Mouse (Mus musculus): ENCODE data around the gene Mup6. TPM values are rescaled to one million over a fixed set of nuclear protein-coding genes. Genes with fewer than 3 reads are reported as not detected.
"Not testable (repeated sequence)": the region's sequence is repeated elsewhere in the genome, so short reads cannot be mapped to it uniquely, and the experiment has no call there.

The Mup6 gene
- 2.3 and 2.4 TPM in 2 replicates for polyA plus RNA-seq (2012; rRNA removed)

DNA sequence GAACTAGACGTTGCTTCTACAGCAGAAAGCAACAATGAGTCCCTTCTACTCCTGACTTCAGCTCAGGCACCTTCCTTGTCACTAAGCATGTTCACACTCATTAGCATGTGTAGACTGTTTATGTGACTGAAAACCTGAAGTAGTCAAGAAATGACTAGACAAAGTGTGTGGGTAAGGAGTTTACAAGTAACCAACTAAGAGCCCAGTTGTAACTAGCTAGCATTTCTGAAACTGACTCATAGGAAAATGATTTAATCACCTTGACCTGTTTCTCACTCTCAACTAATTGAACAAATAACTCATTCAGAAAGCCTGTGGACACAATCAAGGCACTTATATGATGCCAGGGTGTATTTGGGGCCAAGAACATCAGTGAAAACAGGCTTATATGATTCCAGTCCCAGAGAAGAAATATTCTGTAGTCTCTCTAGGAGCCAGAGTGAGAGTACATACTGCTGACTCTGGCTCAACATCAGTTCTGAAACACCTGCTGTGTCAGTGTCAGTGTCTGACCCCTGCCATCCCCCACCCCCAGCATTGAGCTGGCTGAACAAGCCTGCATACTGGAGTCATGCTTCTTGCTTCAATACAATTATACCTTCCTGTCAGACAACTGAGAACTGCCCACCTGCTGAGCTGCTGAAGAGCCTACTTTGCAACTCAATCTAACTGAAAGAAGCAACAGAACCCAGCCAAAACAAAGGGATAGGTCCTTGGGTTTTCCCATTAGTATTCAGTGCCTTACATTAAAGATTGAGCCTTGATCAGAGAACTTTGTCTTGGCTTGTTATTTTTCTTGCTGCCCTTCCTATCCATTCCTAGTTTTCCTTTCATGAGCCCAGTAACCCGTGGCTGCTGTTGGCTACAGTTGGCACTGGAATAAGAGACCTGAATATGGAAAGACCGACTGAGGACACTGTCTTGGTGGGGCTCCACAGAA lies at the start of gene Mup6:
Gene Mup6, plus strand, starts transcription at position 890 of the 940 bp plus-strand sequence.
- DNase-seq (ENCODE audit: low read depth) = no peak

DNA sequence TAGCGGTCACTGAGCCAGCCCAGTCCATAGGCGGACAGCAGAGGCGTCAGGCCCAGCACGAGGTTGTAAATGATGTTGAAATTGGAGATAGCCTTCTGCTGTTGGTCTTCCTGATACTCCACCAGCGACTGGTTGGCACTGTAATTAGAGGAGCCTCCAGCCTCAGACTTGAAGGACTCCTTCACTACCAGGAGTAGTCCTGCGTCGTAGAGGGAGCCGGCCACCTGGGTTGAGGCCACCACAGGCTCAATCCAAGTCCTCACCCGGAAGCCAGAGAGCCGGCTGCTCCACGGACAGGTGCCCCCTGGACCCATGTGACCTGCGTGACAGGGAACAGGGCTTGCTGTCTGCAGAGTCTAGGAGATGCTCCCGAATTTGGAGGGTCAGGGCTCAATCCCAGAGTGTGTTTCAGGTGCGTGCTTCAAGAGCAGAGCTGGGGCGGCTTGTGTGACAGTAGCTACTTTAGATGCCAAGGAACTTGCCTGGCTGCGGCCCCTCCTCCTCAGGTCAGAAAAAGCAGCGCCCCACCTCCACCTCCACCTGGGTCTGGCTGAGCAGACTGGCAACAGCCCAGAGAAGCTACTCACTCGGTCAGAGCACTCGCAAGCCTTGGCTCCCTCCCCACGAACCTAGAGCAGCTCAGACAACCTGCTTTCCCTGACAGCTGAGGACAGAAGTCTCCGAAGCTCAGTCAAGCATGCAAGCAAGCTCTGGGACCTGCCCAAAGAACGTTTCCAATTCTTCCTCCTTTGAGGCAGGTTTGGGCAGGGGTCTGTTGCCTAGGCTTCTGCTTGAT lies 49.3 kb upstream of the Mup6 start, which contains the start of gene Slc46a2:
Gene Slc46a2, minus strand, starts transcription at position 449 of the 796 bp plus-strand sequence.
- DNase-seq (ENCODE audit: low read depth) = no peak

DNA sequence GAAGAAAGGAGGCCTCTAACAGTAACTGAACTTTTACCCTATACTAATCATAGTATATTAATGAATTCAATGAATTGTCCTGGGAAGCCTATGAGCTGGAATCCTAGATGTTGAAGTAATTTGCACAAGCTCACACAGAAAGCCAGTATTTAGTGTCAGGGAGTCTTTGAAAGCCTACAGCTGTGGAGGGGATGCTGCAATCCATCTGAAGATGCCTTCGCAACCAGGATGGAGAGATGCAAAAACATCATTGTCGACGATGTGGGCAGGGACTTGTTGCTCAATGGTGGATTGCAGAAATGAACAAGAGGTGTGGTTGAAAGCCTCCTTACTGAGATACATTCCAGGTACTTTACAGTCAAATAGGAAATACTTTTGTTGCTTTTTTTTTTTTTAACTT lies 46.1 kb upstream of the Mup6 start:
- DNase-seq (ENCODE audit: low read depth) = no peak

DNA sequence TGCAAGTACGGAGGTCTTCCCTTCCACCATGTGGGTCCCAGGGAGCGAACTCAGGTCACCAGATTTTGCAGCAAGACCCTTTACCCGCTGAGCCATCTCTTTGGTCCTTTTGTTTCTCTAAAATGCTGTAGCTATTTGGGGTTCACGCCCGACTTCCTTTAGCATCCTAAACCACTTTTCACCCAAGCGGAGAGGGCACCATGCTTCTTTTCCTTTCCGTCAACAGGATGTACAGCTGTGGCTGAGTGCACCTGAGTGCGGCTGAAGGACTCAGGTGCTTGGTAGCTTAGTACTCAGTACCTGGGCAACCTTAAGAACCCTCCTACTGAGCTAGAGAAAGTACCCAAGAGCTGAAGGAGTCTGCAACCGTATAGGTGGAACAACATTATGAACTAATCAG lies 39.0 kb upstream of the Mup6 start:
- DNase-seq (ENCODE audit: low read depth) = no peak

DNA sequence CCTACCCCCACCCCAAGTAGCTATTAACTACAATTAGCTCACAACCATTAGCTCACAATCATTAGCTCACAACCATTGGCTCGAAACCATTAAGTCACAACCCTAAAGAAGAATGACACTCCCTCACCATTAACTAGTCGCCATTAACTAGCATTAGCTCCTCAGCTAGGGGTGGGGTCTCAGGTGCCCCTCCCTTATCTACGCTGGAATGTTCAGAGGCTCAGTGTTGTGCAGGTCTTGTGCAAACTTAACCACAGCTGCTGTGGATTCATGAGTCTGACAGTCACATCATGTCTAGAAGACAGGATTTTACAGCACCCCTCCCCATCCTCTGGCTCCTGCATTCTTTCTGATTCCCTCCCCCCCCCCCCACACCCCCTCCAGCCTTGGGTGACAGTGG lies 36.4 kb upstream of the Mup6 start:
- DNase-seq (ENCODE audit: low read depth) = no peak

DNA sequence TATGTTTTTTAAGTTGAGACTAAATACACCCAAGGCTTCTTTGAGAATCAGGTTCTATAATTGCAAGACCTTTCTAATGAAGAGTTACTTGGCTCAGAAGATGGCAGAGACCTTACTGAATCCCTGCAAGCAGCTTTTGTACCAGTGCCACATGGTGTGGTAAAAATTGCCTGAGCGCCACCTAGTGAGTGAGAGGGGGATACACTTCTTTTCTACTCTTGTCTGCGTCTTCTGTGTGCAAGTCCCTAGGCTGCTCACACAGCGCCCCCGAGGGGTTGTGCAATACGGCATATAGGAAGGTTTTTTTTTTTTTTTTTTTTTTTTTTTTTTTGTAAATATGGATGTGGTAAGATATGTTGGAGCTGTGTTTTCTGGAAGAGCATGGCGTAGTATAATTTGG lies 35.7 kb upstream of the Mup6 start:
- no peak for DNase-seq (ENCODE audit: low read depth)

DNA sequence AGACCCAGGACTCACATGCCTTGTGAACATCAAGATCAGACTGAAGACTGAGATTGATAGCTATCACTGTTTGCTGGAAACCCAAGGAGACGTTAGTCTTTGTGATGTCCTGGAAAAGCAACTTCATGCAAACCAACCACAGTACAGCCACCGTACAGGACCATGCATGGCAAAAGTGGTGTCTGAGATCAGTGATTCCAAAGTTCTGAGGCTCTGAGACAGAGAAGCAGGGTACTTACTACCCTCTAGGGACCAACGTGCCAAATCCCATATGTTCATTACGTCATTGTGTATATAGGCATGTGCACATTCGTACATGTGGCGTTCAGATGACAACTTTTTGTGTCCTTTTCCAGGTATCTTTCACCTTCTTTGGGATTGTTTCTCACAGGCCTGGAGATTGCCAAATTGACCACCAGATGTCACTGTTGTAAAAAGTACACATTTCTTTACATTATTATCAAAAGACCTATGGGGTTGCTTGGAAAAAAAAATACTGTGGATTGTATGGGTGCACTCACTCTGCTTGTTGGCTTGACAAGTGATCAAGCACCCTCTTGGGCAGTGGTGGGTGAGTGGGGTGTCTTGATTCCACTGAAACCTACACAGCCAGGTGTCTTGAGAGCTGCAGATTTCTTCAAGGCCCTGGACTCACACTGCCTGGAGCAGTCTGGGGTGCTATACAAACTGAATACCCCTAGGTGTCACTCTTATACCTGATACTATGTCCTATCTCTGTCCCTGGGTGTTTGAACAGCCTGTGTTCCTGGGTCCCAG lies 31.4 kb upstream of the Mup6 start:
- DNase-seq (ENCODE audit: low read depth) = no peak

DNA sequence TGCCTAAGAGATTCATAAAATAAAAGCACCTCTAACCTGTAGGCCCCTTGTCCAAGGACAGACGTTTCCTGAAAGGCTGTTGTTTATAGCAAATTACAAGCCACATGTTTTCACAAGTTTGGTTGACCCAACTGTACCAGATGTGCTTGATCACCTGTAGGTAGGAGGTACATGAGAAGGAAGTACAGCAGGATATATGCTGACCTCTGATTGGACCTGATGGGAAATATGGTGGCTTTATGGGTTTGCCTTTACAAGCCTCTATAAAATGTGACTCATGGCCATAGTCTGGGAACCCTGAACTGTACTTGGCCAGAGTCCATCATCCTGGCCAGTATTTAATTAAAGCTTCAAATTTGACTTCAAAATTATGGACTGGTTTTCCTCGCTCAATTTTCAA lies 26.6 kb upstream of the Mup6 start:
- no peak for DNase-seq (ENCODE audit: low read depth)

DNA sequence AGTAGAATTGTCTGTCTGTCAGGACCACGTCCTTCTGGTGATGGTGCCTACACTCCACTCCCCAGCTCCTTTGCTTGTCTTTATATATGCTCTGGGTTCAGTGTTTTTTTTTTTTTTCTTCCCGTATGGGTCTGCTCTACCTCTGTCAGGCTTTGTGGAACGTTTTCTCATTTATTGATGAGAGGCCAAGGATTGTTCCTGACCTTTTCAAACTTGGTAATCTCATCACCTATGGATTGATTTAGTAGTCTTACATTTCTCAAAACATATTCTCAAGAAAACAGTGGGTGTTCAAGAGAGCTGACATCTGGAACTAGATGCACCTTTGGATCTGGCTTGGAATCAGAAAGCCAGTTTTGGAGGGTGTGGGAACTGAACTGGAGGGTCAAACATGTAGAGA lies 3.5 kb upstream of the Mup6 start, which contains the start of gene Mup4:
Gene Mup4, minus strand, starts transcription at position 101 of the 400 bp plus-strand sequence.
- no peak for DNase-seq (ENCODE audit: low read depth)

DNA sequence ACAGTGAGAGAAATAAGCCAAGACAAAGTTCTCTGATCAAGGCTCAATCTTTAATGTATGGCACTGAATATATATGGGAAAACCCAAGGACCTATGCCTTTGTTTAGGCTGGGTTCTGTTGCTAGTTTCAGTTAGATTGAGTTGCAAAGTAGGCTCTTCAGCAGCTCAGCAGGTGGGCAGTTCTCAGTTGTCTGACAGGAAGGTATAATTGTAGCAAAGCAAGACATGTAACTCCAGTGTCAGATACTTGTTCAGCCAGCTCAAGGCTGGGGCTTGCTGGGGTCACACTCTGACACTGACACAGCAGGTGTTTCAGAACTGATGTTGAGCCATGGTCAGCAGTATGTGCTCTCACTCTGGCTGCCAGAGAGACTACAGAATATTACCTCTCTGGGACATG lies 33.8 kb downstream of the Mup6 start:
- not testable (repeated sequence) for DNase-seq (ENCODE audit: low read depth)

DNA sequence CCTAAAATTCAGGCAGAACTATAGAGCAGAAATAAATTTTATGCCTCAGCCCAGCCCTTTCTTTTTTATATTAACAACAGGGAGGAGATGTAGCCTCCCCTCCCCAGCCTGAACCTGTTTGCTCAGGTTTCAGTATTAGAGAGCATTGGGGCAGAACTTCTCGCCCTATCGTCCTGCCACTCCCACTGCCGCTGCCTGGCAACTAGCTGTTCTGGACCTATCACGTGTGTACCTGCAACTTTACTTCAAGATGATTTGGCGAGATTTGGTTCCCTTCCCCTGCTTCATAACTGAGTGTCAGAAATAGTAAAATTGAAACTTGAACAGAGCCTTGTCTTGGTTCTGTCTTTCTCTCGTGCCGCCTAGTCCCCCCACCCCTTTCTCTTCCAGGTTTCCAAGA lies 56.0 kb downstream of the Mup6 start:
- DNase-seq (ENCODE audit: low read depth) = not testable (repeated sequence)

DNA sequence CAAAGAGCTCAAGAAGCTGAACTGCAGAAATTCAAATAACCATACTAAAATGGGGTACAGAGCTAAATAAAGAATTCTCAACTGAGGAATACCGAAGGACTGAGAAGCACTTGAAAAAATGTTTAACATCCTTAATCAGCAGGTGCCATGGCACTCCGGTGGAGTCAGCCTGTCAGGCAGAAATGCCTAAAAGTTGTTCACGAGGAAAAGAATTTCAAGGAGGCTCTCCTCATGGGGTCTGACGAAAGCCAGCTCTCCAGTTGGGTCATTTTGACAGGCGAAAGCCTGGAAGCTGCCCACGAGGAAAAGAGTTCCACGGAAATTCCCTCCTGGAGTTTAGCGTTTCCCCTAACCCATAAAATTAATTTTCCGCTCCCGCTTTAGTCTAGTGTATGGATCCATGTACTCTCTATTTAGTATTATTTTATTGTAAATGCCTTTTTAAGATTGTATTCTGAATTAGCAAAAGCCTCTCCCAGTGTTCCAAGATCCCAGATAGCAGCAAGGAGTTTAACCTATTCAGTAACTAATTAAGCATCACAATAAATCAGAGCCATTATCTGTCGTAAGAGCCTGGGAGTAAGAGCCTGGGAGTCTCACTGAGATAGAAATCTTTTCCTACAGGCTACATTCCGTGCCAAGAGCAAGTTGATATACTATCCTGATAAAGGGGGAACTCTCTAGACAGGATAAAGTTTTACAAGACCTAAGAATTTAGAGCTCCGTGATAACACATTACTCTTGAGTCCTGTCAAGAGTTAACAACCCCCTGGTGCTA lies 65.4 kb downstream of the Mup6 start:
- not testable (repeated sequence) for DNase-seq (ENCODE audit: low read depth)

Other genes with a start within 250 kb of the Mup6 start
- 7.6 and 7.9 TPM in 2 replicates for gene Inip, start 162.7 kb upstream of the Mup6 start, polyA plus RNA-seq (2012; rRNA removed)
- gene Snx30, start 158.5 kb upstream of the Mup6 start, polyA plus RNA-seq (2012; rRNA removed) = 6.2 and 7.0 TPM in 2 replicates
- gene Slc46a2, start 49.2 kb upstream of the Mup6 start, polyA plus RNA-seq (2012; rRNA removed) = 10.6 and 15.8 TPM in 2 replicates
- 0.23 and 0.69 TPM in 2 replicates for gene Mup4, start 3.6 kb upstream of the Mup6 start, polyA plus RNA-seq (2012; rRNA removed)
- not detected in 2 replicates for gene Mup7, start 106.2 kb downstream of the Mup6 start, polyA plus RNA-seq (2012; rRNA removed)
- gene Mup2, start 190.0 kb downstream of the Mup6 start, polyA plus RNA-seq (2012; rRNA removed) = not detected in 2 replicates